Mouse (Mus musculus): ENCODE data around the gene Kmt2e.

Kmt2e gene

DNA sequence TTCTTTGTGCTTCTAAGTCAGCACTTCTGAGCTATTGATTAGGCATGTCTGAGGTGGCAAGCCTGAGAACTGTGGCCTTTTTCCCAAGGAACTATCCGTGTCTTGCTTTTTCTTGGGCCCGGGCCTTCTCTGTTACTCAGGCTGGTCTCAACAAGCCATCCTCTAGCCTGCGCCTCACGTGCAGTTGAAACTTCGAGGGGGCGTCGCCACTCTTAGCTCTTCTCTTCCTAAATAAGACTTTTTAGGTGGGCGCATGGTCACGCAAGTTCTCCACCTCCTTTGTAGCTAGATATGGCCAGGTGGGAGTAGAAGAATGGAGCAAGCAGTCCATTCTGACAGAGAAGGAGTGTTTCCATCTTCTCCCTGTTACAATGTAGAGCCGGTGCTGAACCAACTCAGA is 22.6 kb upstream of the Kmt2e start:
- DNase-seq = no peak

DNA sequence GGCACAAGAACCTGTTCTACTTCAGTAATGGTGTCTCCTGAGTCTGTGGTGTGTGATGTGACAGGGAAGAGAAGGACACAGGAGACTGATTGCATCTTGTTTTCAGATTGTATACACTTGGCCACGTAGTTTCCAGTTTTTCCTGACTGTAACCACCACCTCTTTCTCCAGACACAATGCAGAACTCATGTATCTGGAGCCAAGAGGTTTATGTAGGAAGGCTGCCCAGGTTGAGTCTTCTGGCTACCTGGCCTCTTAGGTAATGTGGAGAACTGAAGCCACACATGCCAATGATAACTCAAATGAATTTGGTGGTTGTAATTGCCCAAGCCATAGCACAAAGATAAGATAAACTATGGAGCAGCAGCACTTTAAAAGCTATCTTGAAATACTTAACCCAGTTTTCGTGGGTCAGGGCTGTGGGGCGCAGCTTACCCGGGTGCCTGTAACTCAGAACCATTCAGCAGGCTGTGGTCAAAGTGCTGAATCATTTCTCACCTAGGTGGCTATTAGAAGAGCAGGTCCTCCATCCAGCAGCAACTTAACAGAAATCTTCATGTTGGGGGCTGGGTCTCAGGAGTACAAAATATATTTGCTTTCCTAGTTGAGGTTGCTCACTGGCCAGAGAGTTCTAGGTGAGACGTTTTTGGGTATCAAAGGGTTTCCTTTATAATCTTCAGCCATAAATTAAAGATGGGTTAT is 21.8 kb upstream of the Kmt2e start:
- no peak for DNase-seq

DNA sequence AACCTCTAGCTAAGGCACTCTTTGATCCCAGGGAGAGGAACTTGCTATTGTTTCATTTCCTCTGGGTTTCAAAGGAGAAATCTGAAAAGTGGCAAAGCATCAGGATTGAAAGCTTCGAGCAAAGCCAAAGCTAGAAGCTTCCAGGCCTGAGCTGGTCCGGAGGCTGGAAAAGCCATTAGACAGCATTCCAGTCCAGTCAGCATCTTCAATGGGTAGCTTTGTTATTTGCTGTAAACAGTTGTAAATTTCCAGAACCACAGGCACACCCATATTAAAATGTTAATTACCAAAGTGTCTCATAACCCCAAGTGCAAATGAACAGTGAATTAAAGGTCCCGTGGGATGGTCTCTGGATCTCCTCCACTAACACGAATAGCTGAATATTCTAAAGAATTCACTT is 21.2 kb upstream of the Kmt2e start:
- no peak for DNase-seq

DNA sequence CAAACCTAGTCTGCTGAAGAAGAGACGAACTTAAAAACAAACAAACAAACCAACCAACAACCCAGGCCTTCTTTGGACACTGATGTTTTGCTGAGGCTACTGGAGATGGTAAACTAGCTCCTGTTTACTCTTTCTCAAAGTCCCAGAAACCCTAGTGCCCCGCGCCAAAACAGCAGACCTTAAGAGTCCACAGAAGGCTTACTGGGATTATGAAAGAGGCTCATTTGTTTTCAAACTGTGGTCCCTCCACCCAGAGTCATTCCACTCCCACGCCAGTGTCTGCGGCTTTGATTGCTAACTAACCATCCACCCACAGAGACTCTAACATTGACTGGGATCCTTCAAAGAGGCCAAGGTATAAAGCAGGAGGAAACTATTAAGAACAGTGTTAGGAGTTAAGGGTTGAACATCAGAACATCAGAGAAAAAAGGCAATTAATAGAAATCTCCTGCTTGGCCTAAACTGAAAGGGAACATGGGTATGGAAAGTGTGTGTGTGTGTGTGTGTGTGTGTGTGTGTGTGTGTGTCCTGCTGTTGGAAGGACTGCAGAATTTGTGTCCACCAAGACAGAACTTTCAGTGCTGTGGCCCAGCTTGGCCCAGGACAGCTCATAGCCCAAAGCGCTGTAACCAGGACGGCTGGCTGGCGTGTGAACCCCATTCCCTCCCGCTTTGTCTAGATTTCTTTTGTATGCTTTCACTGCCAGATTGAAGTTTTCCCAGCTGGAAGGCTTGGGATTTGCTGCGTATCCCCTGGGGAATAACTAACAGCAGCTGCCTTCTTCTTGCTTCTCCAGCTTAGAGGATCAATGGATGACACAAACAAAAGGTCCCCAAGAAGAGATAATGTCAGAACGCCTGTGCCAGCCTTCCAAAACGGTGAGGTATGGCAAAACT is 20.4 kb upstream of the Kmt2e start:
- DNase-seq = no peak

DNA sequence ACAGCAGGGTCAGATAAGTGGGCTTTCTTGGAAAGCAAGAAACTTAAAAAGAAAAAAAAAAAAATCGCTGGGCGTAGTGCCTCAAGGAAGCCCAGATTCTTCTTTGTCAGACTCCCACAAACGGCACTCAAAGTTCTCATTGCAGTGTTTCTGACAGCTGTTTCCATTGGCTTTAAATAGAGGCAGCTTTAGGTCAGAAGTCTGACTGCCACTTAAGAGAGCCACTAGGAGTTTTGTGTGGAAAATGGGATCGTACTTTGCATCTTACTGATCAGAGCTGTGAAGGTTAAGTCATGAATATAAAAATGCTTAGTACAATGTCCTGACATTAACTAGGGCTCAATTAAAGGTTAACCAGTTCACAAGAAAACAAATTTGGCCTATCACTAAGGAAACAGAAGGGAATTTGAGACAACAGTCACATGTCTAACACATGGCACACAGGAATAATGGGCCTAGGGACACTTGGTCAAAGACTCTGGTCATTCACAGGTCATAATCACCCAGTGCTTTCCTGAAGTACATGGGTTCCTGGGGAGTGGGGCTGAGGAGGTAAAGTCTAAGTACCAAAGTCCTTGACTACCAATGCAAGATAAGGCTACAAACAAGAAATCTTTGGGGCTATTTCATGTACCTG is 19.6 kb upstream of the Kmt2e start:
- no peak for DNase-seq

DNA sequence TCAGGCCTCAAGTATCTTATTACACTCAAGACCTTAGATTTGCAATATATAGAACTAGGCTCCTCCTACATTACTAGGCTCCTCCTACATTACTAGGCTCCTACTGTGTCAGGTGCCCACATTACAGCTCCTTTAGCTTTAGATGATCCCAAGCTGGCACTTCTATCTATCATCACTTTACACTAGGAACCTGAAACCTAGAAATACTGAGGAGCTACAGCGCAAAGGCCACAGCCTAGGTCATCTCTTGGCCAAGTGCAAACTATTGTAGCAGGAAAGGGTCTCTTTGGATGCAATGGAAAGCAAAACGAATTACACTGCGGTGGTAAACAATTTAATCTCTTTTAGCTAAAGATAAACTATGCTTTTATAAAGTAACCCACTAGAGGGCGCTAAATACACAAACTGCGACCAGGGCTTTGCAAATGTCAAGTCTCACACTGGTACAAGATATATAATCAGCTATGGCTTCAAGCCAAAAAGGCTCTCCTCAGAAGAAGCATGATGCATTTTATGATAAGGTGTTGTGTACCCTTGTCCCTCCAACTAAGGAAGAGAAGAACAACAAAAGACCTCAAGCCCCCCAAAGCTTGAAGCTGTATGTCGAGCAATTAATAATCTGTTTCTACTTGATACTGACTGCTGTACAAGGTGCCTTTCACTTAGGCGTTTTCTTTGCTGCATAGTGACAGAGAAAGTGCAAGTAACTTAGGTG is 18.5 kb upstream of the Kmt2e start:
- DNase-seq = no peak

DNA sequence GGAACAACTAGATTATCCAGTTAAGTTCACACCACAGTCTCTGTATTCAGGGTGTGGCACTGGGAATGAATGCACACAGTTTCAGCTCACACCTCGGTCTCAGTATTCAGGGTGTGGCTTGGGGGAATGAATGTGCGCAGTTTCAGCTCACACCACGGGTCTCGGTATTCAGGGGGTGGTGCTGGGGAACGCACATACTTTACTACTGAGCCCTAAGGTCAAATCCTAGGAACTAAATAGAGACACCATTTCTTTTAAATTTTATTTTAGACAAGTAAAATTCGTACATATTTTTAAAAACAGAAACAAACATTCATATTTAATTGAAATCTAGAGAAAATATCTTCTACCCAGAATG is 18.0 kb upstream of the Kmt2e start:
- DNase-seq = no peak

DNA sequence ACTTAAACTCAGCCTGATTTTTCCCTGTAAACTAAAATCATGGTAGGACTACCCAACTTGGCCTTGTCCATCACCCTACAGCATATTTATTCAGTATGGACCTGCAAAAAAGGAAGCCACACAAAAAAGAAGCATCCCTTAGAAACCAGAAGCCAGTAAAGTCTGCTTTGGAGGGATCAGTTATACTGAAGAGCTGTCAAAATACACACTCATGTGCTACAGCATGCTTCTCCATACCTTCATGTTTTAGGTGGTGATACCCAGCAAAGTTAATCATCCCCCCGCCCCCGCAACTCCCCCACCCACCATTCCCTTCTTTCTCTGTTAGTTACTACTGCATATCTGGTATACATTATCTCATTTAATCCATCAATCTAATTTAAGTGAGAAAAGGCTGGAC is 16.5 kb upstream of the Kmt2e start:
- DNase-seq = no peak

DNA sequence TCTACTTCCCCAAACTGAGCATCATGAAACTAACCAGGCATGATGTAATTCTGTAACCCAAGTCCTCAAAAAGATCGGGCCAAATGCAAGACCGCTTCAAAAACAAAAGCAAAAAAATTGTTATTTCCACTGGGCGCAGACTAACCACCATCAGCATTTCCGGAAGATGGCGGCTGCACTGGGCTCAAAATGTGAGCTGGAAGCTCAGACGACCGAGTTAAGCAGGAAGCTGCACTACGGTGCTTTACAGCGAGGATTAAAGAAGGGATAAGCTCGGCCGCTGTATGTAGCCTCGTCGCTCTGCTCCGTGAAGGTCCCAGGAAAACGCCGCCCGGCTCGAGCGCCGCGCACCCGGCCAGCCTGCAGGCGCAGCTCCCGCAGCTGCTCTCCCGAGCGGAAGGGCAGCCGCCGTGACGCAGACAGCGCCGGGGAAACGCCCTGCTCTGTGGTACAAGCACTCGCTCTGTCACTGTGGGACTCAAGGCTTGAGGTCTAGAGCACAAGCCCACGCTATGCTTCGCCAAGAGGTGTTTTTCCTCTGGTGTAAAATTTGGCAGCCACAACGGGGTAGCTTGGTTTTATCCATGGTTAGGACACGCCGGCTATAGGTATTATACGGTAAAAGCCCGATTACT is 16.0 kb upstream of the Kmt2e start:
- DNase-seq = peak; percentile 80

DNA sequence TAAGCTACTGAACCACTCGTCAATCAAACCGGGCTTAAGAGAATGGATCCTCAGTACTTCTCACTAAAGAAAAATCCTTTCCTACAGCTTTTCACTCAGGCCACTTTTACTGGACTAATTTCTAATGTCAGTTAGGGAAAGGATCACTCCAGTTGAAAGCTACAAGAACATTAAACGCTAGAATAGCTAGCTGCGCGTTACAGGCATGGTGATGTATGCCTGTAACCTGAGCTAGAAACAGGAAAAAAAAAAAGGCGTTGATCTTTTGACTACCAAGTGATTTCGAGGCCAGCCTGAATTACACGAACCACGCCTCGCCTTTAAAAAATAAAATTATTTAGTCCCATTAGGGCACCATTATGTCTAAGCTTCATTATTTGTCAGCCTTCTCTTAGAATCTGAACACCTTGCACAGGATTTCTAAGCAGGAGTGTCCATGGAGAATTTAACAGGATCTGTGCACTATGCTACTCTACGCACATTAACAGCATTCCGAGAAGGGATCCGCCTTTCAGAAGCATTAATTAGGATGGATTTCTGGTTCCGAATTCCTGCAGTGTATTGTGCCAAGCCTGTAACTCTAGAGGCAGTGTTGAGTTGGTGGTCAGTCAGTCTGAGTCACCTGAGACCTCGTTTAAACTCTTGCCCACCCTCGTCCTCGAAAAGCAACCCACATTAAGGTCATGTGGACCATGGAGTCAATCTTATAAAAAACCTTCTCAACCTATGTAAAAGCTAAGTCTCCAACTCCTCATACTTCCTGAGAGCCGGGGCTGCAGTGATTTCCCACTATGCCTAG is 15.2 kb upstream of the Kmt2e start:
- no peak for DNase-seq

DNA sequence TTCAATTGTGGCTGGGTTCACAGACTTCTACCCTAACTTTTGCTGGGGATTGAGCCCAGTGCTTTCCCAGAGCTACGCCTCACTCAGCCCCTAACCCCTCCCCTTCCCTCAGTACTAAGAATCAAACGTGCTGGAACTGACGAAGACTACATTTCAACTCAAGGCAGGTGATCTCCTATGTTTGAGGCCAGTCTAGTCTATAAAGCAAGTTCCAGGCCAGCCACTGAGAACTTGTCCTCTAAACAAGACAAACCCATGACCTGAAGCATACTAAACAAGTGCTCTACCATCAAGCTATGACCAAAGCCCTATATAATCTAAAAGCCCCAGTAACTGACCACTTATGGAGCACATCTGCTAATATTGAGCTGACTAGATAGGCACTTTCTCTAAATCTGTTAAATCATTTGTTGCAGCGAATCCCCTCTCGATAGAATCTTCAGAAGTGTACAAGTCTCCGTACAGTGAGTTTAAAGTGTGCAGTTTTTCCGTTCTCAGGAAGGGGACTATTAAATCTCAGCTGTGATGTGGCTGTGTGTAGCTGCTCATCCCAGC is 14.5 kb upstream of the Kmt2e start:
- DNase-seq = no peak

DNA sequence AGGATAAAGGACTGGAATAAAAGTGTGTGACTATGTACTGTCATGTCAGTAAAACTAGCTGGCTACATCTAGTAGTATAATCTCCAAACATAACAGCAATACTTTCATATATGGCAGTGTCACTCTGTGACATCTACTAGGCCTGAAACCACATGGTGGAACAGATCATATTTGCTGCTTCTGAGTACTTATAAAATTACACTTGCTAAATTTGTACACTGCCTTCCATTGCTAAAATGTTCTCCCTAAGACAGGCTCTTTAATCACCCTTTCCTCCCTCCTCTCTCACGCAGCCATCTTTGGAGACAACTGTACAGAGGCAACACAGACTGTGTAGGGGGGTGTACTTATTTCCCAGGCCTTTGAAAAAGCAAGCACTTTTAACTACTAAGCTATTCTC is 13.8 kb upstream of the Kmt2e start:
- DNase-seq = no peak

DNA sequence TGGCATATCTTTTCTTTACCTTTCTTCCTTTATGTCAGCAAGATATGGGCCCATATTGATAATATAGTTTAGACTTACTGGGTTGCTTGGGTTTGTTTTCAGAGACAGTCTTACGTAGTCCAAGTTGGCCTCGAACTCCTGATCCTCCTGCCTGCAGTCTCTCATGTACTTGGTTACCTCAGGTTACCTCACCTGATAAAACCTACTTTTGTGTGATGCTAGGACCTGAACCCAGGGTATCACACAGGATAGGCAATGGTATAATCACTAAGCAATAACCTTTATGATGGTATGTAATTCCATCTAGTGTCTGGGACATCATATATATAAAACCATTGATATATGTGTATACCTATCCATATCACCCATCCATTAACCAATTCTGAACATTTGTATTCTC is 12.8 kb upstream of the Kmt2e start:
- no peak for DNase-seq

DNA sequence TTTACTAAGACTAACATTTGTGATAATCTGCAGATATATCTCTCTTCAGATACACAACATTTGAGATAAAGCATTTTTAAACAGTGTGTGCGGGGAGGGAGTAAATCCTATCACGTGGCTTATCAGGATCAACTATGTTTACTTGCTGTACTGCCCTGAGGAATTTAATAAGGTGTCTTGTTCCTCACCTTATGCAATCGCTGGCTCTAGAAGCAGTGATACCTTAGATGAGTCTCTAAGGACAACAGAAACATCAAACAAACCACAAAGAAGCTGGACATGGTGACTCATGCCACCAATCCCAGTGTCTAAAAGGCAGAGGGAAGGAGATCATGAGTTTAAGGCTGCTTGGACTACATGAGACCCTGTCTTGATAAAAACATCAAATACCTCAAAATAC is 11.2 kb upstream of the Kmt2e start:
- DNase-seq = no peak

DNA sequence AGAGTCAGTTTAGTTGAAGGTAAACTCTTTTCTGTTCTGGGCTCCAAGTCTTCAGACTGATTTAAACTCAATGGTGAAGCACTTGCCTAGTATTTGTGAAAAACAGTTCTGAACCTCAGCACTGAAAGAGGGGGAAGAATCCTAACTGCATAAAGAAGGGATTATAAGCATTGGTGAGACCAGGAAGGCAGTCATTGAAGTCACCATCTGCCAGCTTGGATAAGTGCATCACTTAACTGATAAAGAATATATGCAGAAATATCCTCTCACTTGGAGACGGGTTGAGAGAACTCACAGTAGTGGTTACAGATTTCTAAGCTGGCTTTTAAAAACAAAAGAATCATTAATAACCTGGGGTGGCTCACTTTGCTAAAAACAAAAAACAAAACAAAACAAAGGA is 6.7 kb upstream of the Kmt2e start:
- DNase-seq = no peak

DNA sequence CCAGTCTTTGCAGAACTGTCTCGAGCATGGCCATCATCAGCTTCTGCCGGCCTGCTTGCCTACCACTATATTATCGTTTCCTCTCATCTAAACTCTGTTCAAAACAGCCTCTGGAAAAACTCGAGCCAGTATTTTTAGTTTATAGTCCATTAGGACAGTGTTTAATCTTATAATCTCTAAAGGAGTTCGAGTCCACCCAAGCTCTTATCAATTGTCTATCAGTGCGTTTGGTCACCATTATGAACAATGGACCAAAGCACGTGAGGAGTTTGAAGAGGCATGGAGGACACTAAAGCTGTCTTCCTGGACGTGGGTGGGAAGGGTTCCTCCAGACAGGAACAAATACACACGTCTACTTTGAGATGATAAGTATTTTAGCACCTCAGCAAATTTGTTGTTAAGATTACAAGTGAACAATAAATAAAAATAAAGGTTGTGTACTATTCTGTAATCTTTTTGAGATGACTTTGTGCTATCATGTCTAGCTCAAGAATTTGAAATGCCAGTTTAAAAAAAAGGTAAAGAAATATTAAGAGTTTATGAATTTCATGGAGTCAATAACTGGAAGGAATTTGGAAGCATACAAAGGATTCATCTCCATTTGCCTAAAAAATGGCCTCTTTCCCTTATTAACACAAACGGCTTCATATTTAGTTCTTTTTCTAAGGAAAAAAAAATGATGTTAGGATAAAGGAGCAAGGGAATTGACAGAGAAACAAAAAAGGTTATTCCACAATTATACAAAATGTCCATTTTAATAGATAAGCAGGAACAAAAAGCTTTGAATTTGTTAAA is 3.0 kb upstream of the Kmt2e start:
- DNase-seq = no peak

DNA sequence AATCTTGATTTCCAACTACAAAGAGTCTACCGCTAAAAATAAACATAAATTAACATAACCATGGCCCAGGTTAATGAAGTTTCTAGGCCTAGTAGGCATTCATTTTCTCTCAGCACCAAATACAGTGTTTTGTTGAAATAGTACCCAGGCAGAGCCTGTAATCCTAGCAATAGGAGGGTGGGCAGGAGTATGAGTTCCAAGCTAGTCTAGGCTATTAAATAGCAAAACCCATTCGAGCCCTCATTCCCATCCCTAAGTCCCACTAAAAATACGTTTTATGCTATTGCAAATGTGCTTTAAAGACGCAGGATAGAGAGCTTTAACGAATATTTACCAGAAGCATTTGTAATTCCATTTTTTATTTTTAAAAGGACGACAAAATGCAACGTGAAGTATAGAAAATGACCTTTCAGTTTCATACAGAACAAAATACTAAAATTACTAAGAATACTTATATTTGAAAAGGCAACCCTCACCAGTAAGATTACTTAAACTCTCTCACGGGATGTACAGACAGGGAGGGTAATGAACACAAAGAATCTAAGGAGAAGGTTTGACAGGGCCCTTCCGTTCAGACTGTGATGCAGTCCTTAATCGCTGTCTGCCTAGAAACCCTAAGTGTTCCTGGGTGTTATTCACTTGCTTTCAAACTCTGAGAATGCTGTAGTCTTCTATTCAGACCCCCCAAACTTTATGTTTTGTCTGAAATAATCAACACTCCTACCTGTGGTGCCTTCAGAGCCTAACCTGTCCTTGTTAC is 2.1 kb upstream of the Kmt2e start:
- DNase-seq = no peak

DNA sequence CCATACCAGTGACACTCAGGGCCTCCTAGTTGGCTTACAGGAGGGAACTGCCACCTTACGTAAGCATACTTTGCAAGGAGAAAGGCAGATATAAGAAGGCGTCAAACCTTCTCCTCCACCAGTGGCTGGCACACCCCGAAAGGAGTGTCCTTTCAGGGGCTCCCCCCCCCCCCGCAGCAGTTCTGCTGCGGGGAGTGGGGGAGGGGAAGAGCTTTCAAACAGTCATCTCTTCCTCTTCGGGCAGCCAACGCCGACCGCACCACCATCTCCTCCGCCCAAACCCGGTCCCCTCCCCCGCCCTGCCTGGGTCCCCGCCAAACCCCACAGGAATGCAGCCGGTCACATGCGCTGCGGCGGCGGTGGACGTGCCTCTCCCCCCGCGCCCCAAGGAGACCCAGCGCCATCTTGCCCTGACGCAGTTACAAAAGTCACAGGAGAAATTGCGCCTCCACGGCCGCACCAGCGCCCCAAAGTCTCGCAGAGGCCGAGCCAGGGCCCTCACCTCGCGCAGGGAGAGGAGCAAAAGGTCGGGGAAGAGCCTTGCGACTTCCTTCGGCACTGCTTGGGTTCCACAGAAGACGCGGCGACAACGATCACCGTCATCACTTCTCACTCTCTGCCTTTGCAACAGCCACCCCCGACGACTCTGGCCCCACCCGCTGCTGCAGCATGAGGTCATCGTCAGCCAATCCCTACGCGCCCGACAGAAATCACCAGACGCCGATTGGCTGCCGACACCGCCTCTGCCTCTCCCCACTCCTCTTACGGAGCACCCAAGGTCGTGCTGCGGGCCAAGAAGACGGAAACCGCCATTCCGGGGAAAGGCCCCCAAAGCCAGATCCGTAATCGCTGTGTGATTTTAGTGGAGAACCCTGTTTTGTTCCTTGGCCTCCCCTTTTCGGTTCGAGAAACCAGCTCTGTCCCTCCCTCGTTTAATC is 1.3 kb upstream of the Kmt2e start:
- peak; percentile 99 for DNase-seq
